Mouse (Mus musculus): ENCODE results near the gene Jazf1. TPM values are rescaled to one million over a fixed set of nuclear protein-coding genes. Genes with fewer than 3 reads are reported as not detected.
A peak's percentile ranks its signal among the peaks of the same experiment; 100 is the strongest.

Jazf1 gene
- total and polyA plus RNA-seq, 2 experiments from 2014 or later: 35.2 to 56.1 TPM

GRCm38 (mm10) chr6:52797252-52797800 lies 271.1 kb downstream of the Jazf1 start:
- H3K27ac ChIP-seq: peak overlapping the region; percentile 16; the same call in 1 of the 2 replicates

GRCm38 (mm10) chr6:52796691-52797090 lies 271.7 kb downstream of the Jazf1 start:
- Histone ChIP-seq H3K4me2 (ENCODE audit: low read depth, low read length) (no peak overlapping the region), H3K9me3 (ENCODE audit: low read length) (no peaks in the 10 kb centered on the region), H3K36me3 (ENCODE audit: insufficient read depth, low read length) (no peaks in the 10 kb centered on the region), H3K9ac (replicated peaks; ENCODE audit: low read length) (no peak overlapping the region), H3K27ac (peak overlapping the region; percentile 3; the same call in 1 of the 2 replicates), H3K27me3 (ENCODE audit: insufficient read depth, low read length) (no peaks in the 10 kb centered on the region), H3K4me1 (ENCODE audit: insufficient read depth, low read length) (peaks cover 22% of the 10 kb centered on the region), H3K4me3 (ENCODE audit: low read length) (no peak overlapping the region)
- 38% methylated on average over 1 of the region's 1 CpGs for WGBS
- no peak for TF ChIP-seq CTCF (IDR thresholded peaks at IDR 0.05; ENCODE audit: low read depth)
- DNase-seq (ENCODE audit: low spot score) (peak; percentile 25), ATAC-seq (no peak)

More at GRCm38 (mm10) chr6:52797252-52797800, 271.1 kb downstream of the Jazf1 start:
- Histone ChIP-seq H3K9ac (replicated peaks; ENCODE audit: low read length) (no peak overlapping the region), H3K4me3 (ENCODE audit: low read length) (no peak overlapping the region), H3K4me1 (ENCODE audit: insufficient read depth, low read length) (peaks cover 22% of the 10 kb centered on the region), H3K27me3 (ENCODE audit: insufficient read depth, low read length) (no peaks in the 10 kb centered on the region), H3K9me3 (ENCODE audit: low read length) (no peaks in the 10 kb centered on the region), H3K36me3 (ENCODE audit: insufficient read depth, low read length) (no peaks in the 10 kb centered on the region), H3K4me2 (ENCODE audit: low read depth, low read length) (no peak overlapping the region)
- peak; percentile 44 for DNase-seq (ENCODE audit: low spot score)
- TF ChIP-seq CTCF (IDR thresholded peaks at IDR 0.05; ENCODE audit: low read depth): peak; percentile 54
- ATAC-seq: 0 out of 2 replicates have a peak, but pooled peaks have one; percentile 22
- WGBS: 50% methylated on average over 6 of the region's 6 CpGs

DNA sequence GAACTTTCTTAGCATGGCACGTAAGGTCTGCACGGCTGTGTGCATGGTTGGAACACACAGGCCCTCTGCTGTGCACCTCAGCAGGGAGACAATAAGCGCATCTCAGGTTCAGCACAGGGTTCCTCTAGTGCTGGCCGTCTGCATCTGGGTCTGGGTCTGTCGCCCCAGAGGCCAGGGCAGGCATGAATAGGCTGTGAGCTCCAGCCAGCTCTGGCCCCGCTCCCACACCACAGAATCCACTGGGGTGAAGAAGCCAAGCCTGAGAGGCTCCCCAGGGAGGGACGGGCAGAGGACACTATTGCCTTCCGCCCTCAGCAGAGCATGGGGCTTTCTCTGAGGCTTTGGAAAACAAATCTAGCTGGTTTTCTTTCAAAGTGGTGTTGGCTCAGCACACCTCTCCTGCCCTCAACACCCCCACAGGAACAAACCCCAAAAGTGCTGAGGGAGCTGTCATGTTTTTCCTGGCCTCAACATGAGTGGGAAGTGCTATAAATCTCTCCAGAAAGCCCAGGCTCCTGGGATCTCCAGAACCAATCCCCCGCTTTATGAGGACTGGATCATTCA lies 272.3 kb downstream of the Jazf1 start:
- no peaks in the 10 kb centered on the region for H3K9me3 ChIP-seq (ENCODE audit: low read length)
- no peak overlapping the region for H3K4me3 ChIP-seq (ENCODE audit: low read length)
- peak; percentile 55; the same call in 1 of the 2 replicates for ATAC-seq
- no peak overlapping the region for H3K4me2 ChIP-seq (ENCODE audit: low read depth, low read length)
- peaks cover 22% of the 10 kb centered on the region for H3K4me1 ChIP-seq (ENCODE audit: insufficient read depth, low read length)
- peak overlapping the region; percentile 48; the same call in 1 of the 2 replicates for H3K27ac ChIP-seq
- no peaks in the 10 kb centered on the region for H3K27me3 ChIP-seq (ENCODE audit: insufficient read depth, low read length)
- no peak overlapping the region for H3K9ac ChIP-seq (replicated peaks; ENCODE audit: low read length)
- 41% methylated on average over 9 of the region's 9 CpGs for WGBS
- H3K36me3 ChIP-seq (ENCODE audit: insufficient read depth, low read length): no peaks in the 10 kb centered on the region
- no peak for TF ChIP-seq CTCF (IDR thresholded peaks at IDR 0.05; ENCODE audit: low read depth)
- peak; percentile 45 for DNase-seq (ENCODE audit: low spot score)

DNA sequence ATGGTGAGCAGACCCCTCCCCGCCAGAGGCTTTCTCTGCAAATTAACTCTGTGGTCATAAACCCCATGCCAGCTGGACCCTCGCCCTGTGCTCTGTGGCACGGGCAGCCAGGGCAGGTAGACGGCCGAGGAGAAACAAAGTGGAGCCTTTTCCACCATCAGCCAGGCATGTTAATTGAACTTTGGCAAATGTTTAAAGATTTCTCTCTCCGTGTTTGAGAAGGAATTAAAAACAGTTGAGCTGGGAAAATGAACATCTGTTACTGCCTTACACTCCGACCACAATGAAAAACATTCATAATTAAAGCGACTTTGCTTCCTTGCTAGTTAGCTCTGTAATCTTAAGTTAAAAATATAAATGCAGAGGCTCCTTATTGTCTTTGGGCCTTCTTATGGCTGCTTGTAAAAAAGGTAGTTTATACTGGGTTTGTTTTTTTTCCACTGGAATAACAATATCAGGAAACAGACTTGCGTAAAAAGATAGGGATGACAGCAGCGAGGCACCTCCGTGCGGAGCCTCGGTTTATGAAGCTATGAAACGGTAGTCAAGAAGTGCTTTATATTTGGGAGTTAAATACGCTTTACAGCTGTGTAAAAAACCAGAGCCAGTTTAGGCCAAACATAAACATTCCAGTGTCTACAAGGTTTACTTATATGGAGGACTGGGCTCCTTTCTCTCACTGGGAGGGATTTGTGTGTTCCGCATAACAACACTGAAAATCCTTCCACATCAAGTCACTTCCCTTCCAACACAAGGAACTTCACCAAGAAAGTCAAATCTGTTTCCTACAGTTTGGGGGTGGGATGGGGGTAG lies 273.2 kb downstream of the Jazf1 start:
- ATAC-seq: no peak
- Histone ChIP-seq H3K4me3 (ENCODE audit: low read length) (no peak overlapping the region), H3K36me3 (ENCODE audit: insufficient read depth, low read length) (no peaks in the 10 kb centered on the region), H3K9me3 (ENCODE audit: low read length) (no peaks in the 10 kb centered on the region), H3K4me2 (ENCODE audit: low read depth, low read length) (no peak overlapping the region), H3K4me1 (ENCODE audit: insufficient read depth, low read length) (peaks cover 22% of the 10 kb centered on the region), H3K9ac (replicated peaks; ENCODE audit: low read length) (no peak overlapping the region), H3K27me3 (ENCODE audit: insufficient read depth, low read length) (no peaks in the 10 kb centered on the region), H3K27ac (peak overlapping the region; percentile 48; the same call in 1 of the 2 replicates)
- DNase-seq (ENCODE audit: low spot score): peak; percentile 34
- TF ChIP-seq CTCF (IDR thresholded peaks at IDR 0.05; ENCODE audit: low read depth): no peak
- 50% methylated on average over 16 of the region's 16 CpGs for WGBS

DNA sequence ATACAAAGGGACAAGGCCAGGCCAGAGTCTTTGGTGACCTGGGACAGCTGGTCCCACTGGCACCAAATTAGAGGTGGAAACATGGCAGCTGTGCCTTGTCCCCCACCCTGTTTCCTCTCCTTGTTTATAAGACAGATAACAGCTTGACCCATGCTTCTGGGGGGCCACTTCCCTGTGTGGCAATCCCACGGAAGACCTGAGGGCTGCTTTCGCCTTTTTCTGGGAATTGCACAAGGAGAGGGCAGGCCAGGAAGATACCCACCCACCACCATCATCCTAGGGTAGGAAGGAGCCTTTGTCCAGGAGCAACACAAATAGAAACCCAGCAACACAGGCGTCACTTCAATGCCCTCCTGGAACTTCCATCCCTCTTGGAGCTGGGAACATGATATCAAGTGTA lies 276.0 kb downstream of the Jazf1 start:
- ATAC-seq (no peak), DNase-seq (ENCODE audit: low spot score) (no peak)
- Histone ChIP-seq H3K36me3 (ENCODE audit: insufficient read depth, low read length) (no peaks in the 10 kb centered on the region), H3K27me3 (ENCODE audit: insufficient read depth, low read length) (no peaks in the 10 kb centered on the region), H3K4me1 (ENCODE audit: insufficient read depth, low read length) (peaks cover 22% of the 10 kb centered on the region), H3K9ac (replicated peaks; ENCODE audit: low read length) (no peak overlapping the region), H3K9me3 (ENCODE audit: low read length) (no peaks in the 10 kb centered on the region), H3K4me3 (ENCODE audit: low read length) (no peak overlapping the region), H3K27ac (no peak overlapping the region), H3K4me2 (ENCODE audit: low read depth, low read length) (no peak overlapping the region)
- WGBS: 90% methylated on average over 3 of the region's 3 CpGs
- no peak for TF ChIP-seq CTCF (IDR thresholded peaks at IDR 0.05; ENCODE audit: low read depth)

GRCm38 (mm10) chr6:52790781-52791180 lies 277.6 kb downstream of the Jazf1 start:
- ATAC-seq: no peak
- H3K9me3 ChIP-seq (ENCODE audit: low read length): no peaks in the 10 kb centered on the region
- 67% methylated on average over 4 of the region's 4 CpGs for WGBS
- no peaks in the 10 kb centered on the region for H3K36me3 ChIP-seq (ENCODE audit: insufficient read depth, low read length)
- H3K27ac ChIP-seq: no peak overlapping the region
- H3K4me1 ChIP-seq (ENCODE audit: insufficient read depth, low read length): peaks cover 17% of the 10 kb centered on the region
- no peaks in the 10 kb centered on the region for H3K27me3 ChIP-seq (ENCODE audit: insufficient read depth, low read length)
- no peak for DNase-seq (ENCODE audit: low spot score)
- no peak for TF ChIP-seq CTCF (IDR thresholded peaks at IDR 0.05; ENCODE audit: low read depth)
- H3K9ac ChIP-seq (replicated peaks; ENCODE audit: low read length): no peak overlapping the region
- H3K4me2 ChIP-seq (ENCODE audit: low read depth, low read length): no peak overlapping the region
- no peak overlapping the region for H3K4me3 ChIP-seq (ENCODE audit: low read length)
